Mouse (Mus musculus): ENCODE data around the gene Sun1. TPM values are rescaled to one million over a fixed set of nuclear protein-coding genes. Genes with fewer than 3 reads are reported as not detected.

Gene Sun1
- polyA plus RNA-seq (2015; fragmentation: Nextera tagmentation; extraction: Ambion mirVana), result 45.9 and 49.1 TPM in 2 replicates

DNA sequence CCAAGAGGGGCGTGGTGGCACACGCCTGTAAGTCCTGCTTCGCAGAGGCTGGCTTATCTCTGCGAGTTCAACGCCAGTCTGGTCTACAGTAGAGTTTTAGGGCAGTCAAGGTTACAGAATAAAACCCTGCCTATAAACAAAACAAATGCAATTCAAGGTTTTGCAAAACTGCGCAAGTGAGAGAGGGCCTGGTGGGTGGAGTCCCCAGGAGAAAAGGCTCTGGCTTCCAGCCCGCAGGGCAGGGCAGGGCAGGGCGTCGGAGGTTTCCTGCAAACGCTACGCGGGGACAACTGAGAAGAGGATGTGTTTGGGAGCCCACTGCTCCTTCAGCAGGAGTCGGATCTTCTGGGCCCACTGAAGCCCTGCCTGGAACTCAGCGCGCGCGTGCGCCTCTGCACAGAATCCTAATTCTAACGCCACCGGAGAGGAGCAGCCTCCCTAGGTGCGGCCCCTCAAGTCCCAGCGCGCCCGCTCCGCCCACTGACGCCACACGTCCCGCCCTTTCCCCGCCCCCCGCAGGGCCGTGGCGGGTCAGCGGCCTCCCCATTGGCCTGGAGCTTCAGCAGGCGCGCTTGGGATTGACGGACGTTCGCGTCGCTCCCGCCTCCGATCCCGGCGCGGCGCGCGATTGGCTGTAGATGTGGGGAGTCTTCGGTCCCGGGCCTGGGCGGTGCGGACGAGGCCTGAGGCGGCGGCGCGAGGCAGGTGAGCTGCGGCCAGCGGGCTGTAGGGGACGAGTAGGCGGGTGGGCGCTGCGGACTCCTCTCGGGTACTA is at the start of gene Sun1:
TSS of gene Sun1 (plus strand) at position 643 of the 775 bp plus-strand sequence.
- peak within 1 kb of the TSS; percentile 92 for H3K9ac ChIP-seq (replicated peaks)
- H3K27me3 ChIP-seq, result no peaks in the 10 kb centered on the region
- H3K4me3 ChIP-seq (replicated peaks), result peak within 1 kb of the TSS; percentile 94

DNA sequence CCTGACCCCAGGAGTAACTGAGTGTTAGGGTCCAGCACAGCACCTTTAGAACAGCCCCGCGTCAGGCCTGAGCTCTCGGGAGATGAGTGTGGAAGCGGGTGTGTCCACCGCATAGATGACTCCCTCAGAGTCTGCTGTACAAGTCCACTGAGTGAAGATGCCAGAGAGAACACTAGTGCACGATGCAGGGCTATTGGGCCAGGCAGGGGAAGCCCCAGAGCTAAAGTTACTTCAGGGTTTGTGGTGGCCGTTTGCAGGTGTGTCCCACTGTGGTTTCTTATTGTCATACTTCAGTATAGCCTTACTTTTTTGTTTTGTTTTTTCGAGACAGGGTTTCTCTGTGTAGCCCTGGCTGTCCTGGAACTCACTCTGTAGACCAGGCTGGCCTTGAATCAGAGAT is 39.5 kb upstream of the Sun1 start:
- Histone ChIP-seq H3K36me3 (peaks cover 74% of the 10 kb centered on the region), H3K4me1 (replicated peaks) (0 out of 2 replicates have a peak, but pooled peaks cover 5% of the 10 kb centered on the region), H3K4me3 (replicated peaks) (no peak overlapping the region), H3K4me2 (replicated peaks) (no peak overlapping the region), H3K9ac (replicated peaks) (no peak overlapping the region), H3K27ac (no peak overlapping the region), H3K9me3 (no peaks in the 10 kb centered on the region), H3K27me3 (no peaks in the 10 kb centered on the region)
- no peak for ATAC-seq
- WGBS, result 91% methylated on average over 8 of the region's 8 CpGs

More for the DNA sequence above, at the start of gene Sun1:
- peaks cover 25% of the 10 kb centered on the region for H3K4me1 ChIP-seq (replicated peaks)
- peak within 1 kb of the TSS; percentile 92 for H3K4me2 ChIP-seq (replicated peaks)
- ATAC-seq, result peak; percentile 99
- no peaks in the 10 kb centered on the region for H3K9me3 ChIP-seq
- no peaks in the 10 kb centered on the region for H3K36me3 ChIP-seq
- under 1% methylated on average over 63 of the region's 64 CpGs for WGBS
- H3K27ac ChIP-seq, result peak within 1 kb of the TSS; percentile 81

- WGBS, result 94% methylated on average over 10 of the region's 10 CpGs
- Histone ChIP-seq H3K4me3 (replicated peaks) (no peak overlapping the region), H3K4me2 (replicated peaks) (no peak overlapping the region), H3K9me3 (no peaks in the 10 kb centered on the region), H3K36me3 (peaks cover 74% of the 10 kb centered on the region), H3K27ac (no peak overlapping the region), H3K9ac (replicated peaks) (no peak overlapping the region), H3K27me3 (no peaks in the 10 kb centered on the region), H3K4me1 (replicated peaks) (0 out of 2 replicates have a peak, but pooled peaks cover 5% of the 10 kb centered on the region)
- no peak for ATAC-seq
These were observed 38.8 kb upstream of the Sun1 start for GRCm38 (mm10) chr5:139161632-139162031.

- H3K27me3 ChIP-seq, result no peaks in the 10 kb centered on the region
- 0 out of 2 replicates have a peak, but pooled peaks cover 5% of the 10 kb centered on the region for H3K4me1 ChIP-seq (replicated peaks)
- no peak overlapping the region for H3K27ac ChIP-seq
- peaks cover 95% of the 10 kb centered on the region for H3K36me3 ChIP-seq
- 91% methylated on average over 6 of the region's 6 CpGs for WGBS
- H3K4me3 ChIP-seq (replicated peaks), result no peak overlapping the region
- H3K9me3 ChIP-seq, result no peaks in the 10 kb centered on the region
- no peak overlapping the region for H3K9ac ChIP-seq (replicated peaks)
- H3K4me2 ChIP-seq (replicated peaks), result no peak overlapping the region
- ATAC-seq, result no peak
These were observed 33.6 kb upstream of the Sun1 start for GRCm38 (mm10) chr5:139166781-139167361.

GRCm38 (mm10) chr5:139167548-139167947 is 32.9 kb upstream of the Sun1 start:
- H3K4me1 ChIP-seq (replicated peaks), result 0 out of 2 replicates have a peak, but pooled peaks cover 5% of the 10 kb centered on the region
- H3K4me2 ChIP-seq (replicated peaks), result no peak overlapping the region
- H3K9ac ChIP-seq (replicated peaks), result no peak overlapping the region
- WGBS, result 85% methylated on average over 1 of the region's 1 CpGs
- no peaks in the 10 kb centered on the region for H3K27me3 ChIP-seq
- no peaks in the 10 kb centered on the region for H3K9me3 ChIP-seq
- no peak overlapping the region for H3K4me3 ChIP-seq (replicated peaks)
- no peak overlapping the region for H3K27ac ChIP-seq
- no peak for ATAC-seq
- peaks cover 95% of the 10 kb centered on the region for H3K36me3 ChIP-seq

GRCm38 (mm10) chr5:139171929-139172328 is 28.5 kb upstream of the Sun1 start:
- H3K27ac ChIP-seq, result no peak overlapping the region
- no peak for ATAC-seq
- H3K27me3 ChIP-seq, result no peaks in the 10 kb centered on the region
- no peak overlapping the region for H3K9ac ChIP-seq (replicated peaks)
- H3K36me3 ChIP-seq, result peaks cover 85% of the 10 kb centered on the region
- H3K9me3 ChIP-seq, result no peaks in the 10 kb centered on the region
- no peak overlapping the region for H3K4me2 ChIP-seq (replicated peaks)
- peaks cover 18% of the 10 kb centered on the region for H3K4me1 ChIP-seq (replicated peaks)
- H3K4me3 ChIP-seq (replicated peaks), result no peak overlapping the region
- 96% methylated on average over 4 of the region's 4 CpGs for WGBS

- Histone ChIP-seq H3K36me3 (peaks cover 81% of the 10 kb centered on the region), H3K4me2 (replicated peaks) (no peak overlapping the region), H3K4me3 (replicated peaks) (no peak overlapping the region), H3K27ac (peak overlapping the region; percentile 51), H3K4me1 (replicated peaks) (peaks cover 18% of the 10 kb centered on the region), H3K9me3 (no peaks in the 10 kb centered on the region), H3K27me3 (no peaks in the 10 kb centered on the region), H3K9ac (replicated peaks) (no peak overlapping the region)
- ATAC-seq, result peak; percentile 39
- WGBS, result 67% methylated on average over 10 of the region's 10 CpGs
These were observed 26.3 kb upstream of the Sun1 start for GRCm38 (mm10) chr5:139174141-139174540.

DNA sequence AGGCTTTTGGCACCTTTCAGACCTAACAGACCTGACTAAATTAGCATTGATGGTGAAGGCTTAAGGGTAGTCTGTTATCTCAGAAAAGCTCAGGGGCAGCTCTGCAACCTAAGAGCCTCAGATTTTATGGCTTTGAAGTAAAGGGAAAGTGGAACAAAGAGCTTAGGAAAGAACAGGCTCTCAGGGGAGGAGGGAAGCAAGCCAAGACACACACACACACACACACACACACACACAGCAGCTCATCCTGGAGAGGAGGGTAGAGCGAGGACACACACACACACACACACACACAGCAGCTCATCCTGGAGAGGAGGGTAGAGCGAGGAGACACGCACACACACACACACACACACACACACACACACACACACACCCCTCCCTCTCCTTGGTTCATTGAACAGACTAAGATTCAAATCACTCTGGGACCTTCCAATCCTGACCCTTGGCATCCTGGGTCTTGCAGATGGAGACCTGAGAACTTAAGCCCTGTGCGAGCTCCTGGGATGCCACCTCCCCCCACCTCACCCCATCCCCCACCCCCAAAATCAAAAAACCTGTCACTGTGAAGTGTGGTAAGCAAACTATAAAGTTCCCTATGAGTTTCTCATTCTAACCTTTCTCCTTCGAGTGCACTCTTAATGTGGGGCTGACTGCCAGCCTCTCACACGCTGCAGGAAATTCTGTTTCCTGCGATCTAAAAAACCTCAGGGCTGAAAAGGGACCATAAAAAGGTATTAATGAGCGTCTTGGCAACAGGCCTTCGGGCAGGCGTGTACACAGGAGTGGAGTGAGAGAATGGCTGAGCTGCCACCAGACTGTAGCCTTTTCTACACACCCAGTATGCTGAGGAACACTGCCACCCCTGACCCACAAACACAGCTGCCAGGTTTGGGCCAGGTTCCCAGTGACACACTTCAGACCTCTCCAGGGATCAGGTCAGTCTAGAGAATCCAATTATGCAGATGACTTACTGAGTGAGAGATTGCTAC is 25.6 kb upstream of the Sun1 start:
- Histone ChIP-seq H3K4me2 (replicated peaks) (no peak overlapping the region), H3K9me3 (no peaks in the 10 kb centered on the region), H3K36me3 (peaks cover 76% of the 10 kb centered on the region), H3K27me3 (no peaks in the 10 kb centered on the region), H3K4me1 (replicated peaks) (peaks cover 18% of the 10 kb centered on the region), H3K27ac (peak overlapping the region; percentile 68), H3K9ac (replicated peaks) (no peak overlapping the region), H3K4me3 (replicated peaks) (no peak overlapping the region)
- WGBS, result 55% methylated on average over 7 of the region's 10 CpGs
- peak; percentile 68 for ATAC-seq

- H3K27ac ChIP-seq, result no peak overlapping the region
- 31% methylated on average over 11 of the region's 11 CpGs for WGBS
- peak; percentile 80 for ATAC-seq
- H3K36me3 ChIP-seq, result peaks cover 80% of the 10 kb centered on the region
- no peak overlapping the region for H3K4me3 ChIP-seq (replicated peaks)
- no peak overlapping the region for H3K9ac ChIP-seq (replicated peaks)
- H3K4me1 ChIP-seq (replicated peaks), result peaks cover 15% of the 10 kb centered on the region
- H3K9me3 ChIP-seq, result no peaks in the 10 kb centered on the region
- H3K27me3 ChIP-seq, result no peaks in the 10 kb centered on the region
- H3K4me2 ChIP-seq (replicated peaks), result no peak overlapping the region
These were observed 21.4 kb upstream of the Sun1 start for GRCm38 (mm10) chr5:139178895-139179631.

DNA sequence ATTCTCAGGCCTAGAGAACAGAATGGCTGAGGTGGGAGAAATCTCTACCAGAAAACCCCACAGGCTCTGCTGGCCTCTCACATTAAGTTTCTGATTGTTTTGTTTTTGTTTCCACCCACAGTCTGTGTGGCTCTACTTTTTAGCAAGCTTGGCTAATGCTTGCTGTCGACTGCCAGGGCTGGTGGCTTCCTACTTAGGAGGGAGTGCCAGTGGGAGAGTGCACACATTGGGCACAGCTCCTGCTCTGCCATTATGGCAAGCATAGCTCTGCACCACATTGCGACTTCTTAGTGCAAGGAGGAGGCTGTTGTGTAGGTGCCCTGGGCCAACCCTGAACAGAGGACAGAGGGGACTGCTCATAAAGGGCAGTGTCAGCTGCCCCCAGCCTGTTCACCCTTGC is 17.3 kb upstream of the Sun1 start:
- no peaks in the 10 kb centered on the region for H3K9me3 ChIP-seq
- no peak for ATAC-seq
- peaks cover 83% of the 10 kb centered on the region for H3K36me3 ChIP-seq
- H3K27me3 ChIP-seq, result no peaks in the 10 kb centered on the region
- no peak overlapping the region for H3K27ac ChIP-seq
- H3K4me3 ChIP-seq (replicated peaks), result no peak overlapping the region
- no peak overlapping the region for H3K9ac ChIP-seq (replicated peaks)
- H3K4me2 ChIP-seq (replicated peaks), result no peak overlapping the region
- H3K4me1 ChIP-seq (replicated peaks), result no peaks in the 10 kb centered on the region
- 88% methylated on average over 2 of the region's 2 CpGs for WGBS

GRCm38 (mm10) chr5:139183601-139184000 is 16.8 kb upstream of the Sun1 start:
- H3K27ac ChIP-seq, result no peak overlapping the region
- peaks cover 82% of the 10 kb centered on the region for H3K36me3 ChIP-seq
- no peaks in the 10 kb centered on the region for H3K4me1 ChIP-seq (replicated peaks)
- H3K4me3 ChIP-seq (replicated peaks), result no peak overlapping the region
- H3K27me3 ChIP-seq, result no peaks in the 10 kb centered on the region
- ATAC-seq, result no peak
- no peaks in the 10 kb centered on the region for H3K9me3 ChIP-seq
- 93% methylated on average over 9 of the region's 9 CpGs for WGBS
- H3K4me2 ChIP-seq (replicated peaks), result no peak overlapping the region
- no peak overlapping the region for H3K9ac ChIP-seq (replicated peaks)

All from midbrain, embryonic 13.5 days (tissue).